Mouse (Mus musculus) forebrain, embryonic 14.5 days (tissue): ENCODE data around the gene Dhfr. TPM values are rescaled to one million over a fixed set of nuclear protein-coding genes. Genes with fewer than 3 reads are reported as not detected.

Experiments used
- ATAC-seq: fragments of 200-750 bp; cut with Nextera tagmentation; 2 replicates; pipeline ENCODE4 v1.8.0; 2017; ENCODE audit warnings: mild to moderate bottlenecking, moderate library complexity
- DNase-seq: peaks from one replicate; pipeline ENCODE4 v3.0.0-alpha.2; 2015; ENCODE audit warnings: low spot score
- H3K27ac ChIP-seq: fragments of 300-500 bp; sonication (generic); 2 replicates; pipeline ENCODE4 v1.5.1; 2014; ENCODE audit warnings: low read depth, mild to moderate bottlenecking, control low read depth, low read length, moderate library complexity
- H3K27me3 ChIP-seq: fragments of 300-500 bp; sonication (generic); replicated peaks from 2 replicates; pipeline ENCODE4 v1.6.1; 2014; ENCODE audit warnings: low read length, control low read depth, mixed read lengths; ENCODE audit not compliant: control insufficient read depth, insufficient read depth
- H3K36me3 ChIP-seq: fragments of 300-500 bp; sonication (generic); 2 replicates; pipeline ENCODE4 v1.6.1; 2014; ENCODE audit warnings: low read length, control low read depth; ENCODE audit not compliant: control insufficient read depth, insufficient read depth
- H3K4me1 ChIP-seq: fragments of 300-500 bp; sonication (generic); 2 replicates; pipeline ENCODE4 v1.6.1; 2014; ENCODE audit warnings: antibody characterized with exemption, low read length, control low read depth; ENCODE audit not compliant: control insufficient read depth, insufficient read depth
- H3K4me2 ChIP-seq: fragments of 300-500 bp; sonication (generic); 2 replicates; pipeline ENCODE4 v1.6.1; 2014; ENCODE audit warnings: mild to moderate bottlenecking, control low read depth, low read length
- H3K4me3 ChIP-seq: fragments of 300-500 bp; sonication (generic); 2 replicates; pipeline ENCODE4 v1.5.1; 2014; ENCODE audit warnings: low read depth, low read length, control low read depth
- H3K9ac ChIP-seq: fragments of 300-500 bp; sonication (generic); 2 replicates; pipeline ENCODE4 v1.6.1; 2014; ENCODE audit warnings: mild to moderate bottlenecking, low read length, control low read depth, moderate library complexity
- H3K9me3 ChIP-seq: fragments of 300-500 bp; sonication (generic); replicated peaks from 2 replicates; pipeline ENCODE4 v1.6.1; 2016; ENCODE audit warnings: low read length, control low read depth, mixed read lengths; ENCODE audit not compliant: control insufficient read depth
- WGBS: fragments of 180-500 bp; shearing (Covaris S2); extraction: QIAGEN DNeasy Blood & Tissue Kit; methylation state at CpG from one replicate; pipeline ENCODE4 v1.1.7; 2014; 5-methylcytosine and 5-hydroxymethylcytosine counted together
- polyA plus RNA-seq: library from polyadenylated mRNA; unstranded; fragments of >200 nt; fragmentation: Nextera tagmentation; extraction: Ambion mirVana; gene quantifications from 2 replicates; pipeline ENCODE4 v1.2.1, GENCODE M21; 2014

The Dhfr gene
- polyA plus RNA-seq, 1 experiment from 2014 or later: 10.8 TPM

DNA sequence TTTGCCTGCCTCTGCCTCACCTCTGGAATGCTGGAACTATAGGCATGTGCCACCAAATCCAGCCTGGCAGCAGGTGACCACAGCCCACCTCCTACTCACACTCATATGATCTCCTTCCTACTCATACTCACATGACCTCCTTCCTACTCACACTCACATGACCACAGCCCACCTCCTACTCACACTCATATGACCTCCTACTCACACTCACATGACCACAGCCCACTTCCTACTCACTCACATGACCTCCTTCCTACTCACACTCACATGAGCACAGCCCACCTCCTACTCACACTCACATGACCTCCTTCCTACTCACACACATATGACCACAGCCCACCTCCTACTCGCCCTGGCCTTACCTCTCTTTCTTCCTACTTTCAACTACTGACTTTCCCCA is 17.7 kb upstream of the Dhfr start:
- H3K4me3 ChIP-seq: no peak overlapping the region
- no peak overlapping the region for H3K9ac ChIP-seq
- no peaks in the 10 kb centered on the region for H3K9me3 ChIP-seq
- ATAC-seq (no peak), DNase-seq (no peak)
- H3K4me1 ChIP-seq: no peaks in the 10 kb centered on the region
- no peak overlapping the region for H3K4me2 ChIP-seq
- WGBS: 95% methylated on average over 1 of the region's 1 CpGs
- peaks cover 7% of the 10 kb centered on the region; the same call in 1 of the 2 replicates for H3K36me3 ChIP-seq
- H3K27ac ChIP-seq: no peak overlapping the region
- no peaks in the 10 kb centered on the region for H3K27me3 ChIP-seq

DNA sequence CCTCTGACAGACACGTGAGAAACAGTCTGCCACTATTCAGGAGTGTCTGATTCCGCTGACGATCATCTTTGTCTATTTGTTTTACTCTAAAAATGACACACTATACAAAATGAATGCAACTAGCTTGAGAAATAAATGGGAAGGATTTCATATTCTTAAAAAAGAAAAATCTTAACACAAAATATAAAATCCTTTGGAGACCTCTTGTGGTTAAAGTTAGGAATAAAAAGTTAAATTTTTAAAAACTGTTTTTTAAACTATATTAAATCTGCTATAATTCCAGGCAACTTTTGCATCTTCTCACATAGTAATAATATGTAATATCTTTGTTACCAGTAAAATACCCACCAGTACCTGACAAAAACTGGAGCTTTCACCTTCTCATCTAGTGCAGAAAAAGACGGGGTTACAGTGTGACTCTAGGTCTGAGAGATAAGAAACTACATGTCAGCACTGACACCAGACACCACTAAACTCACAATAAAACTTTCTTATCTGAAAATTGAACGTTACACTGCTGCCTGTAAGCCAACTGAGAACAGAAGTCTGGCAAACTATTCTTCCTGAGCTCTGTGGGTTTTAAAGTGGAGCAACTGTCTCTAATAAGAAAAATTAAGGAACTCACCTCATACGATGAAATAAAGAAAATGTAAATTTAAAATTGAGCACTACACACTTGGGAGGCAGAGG is 16.6 kb upstream of the Dhfr start:
- Histone ChIP-seq H3K4me2 (no peak overlapping the region), H3K4me3 (no peak overlapping the region), H3K9me3 (no peaks in the 10 kb centered on the region), H3K36me3 (peaks cover 15% of the 10 kb centered on the region), H3K27me3 (no peaks in the 10 kb centered on the region), H3K9ac (no peak overlapping the region), H3K4me1 (no peaks in the 10 kb centered on the region), H3K27ac (no peak overlapping the region)
- WGBS: 87% methylated on average over 6 of the region's 6 CpGs
- DNase-seq: peak; percentile 33
- no peak for ATAC-seq

DNA sequence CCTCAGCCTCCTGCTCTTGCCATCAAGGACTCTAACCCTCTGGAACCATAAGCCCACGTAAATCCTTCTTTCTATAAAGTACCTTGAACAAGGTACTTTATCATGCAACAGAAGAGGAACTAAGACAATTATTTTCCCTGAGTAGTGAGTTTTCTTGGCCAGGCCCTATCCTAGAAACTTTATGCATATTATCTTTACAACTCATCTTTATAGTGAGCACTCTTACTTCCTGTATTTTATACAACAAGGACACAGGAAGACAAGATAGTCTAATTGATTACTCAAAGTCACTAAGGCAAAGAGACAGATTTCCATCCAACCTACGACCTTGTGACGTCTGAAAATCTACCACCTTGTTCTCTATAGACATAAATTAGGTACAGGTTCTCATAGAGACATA is 14.7 kb upstream of the Dhfr start:
- H3K36me3 ChIP-seq: peaks cover 34% of the 10 kb centered on the region

DNA sequence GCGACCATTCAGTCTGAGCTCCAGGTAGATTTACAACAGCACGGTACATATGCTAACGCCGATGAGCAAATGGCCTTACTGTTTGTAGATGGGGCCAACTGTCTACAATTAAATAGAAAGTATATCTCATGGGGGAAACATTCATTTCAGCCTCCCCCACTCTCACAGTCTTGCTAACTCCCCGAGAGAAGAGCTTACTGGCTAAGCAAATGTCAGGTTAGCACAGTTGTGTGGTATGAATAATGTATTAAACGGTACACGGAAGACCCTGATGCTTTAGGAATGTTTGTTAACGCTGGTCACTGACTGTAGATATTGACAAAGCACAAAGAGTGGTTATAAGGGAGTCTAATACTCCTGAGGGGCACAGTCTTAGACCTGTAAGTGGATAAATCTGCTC is 10.5 kb upstream of the Dhfr start:
- 90% methylated on average over 8 of the region's 8 CpGs for WGBS
- peaks cover 59% of the 10 kb centered on the region for H3K36me3 ChIP-seq
- H3K4me1 ChIP-seq: no peaks in the 10 kb centered on the region

More for the DNA sequence above, 14.7 kb upstream of the Dhfr start:
- no peak overlapping the region for H3K27ac ChIP-seq
- H3K9me3 ChIP-seq: no peaks in the 10 kb centered on the region
- no peaks in the 10 kb centered on the region for H3K4me1 ChIP-seq
- H3K4me2 ChIP-seq: no peak overlapping the region
- H3K9ac ChIP-seq: no peak overlapping the region
- H3K27me3 ChIP-seq: no peaks in the 10 kb centered on the region
- DNase-seq: no peak
- no peak overlapping the region for H3K4me3 ChIP-seq
- no peak for ATAC-seq
- WGBS: 90% methylated on average over 3 of the region's 3 CpGs

DNA sequence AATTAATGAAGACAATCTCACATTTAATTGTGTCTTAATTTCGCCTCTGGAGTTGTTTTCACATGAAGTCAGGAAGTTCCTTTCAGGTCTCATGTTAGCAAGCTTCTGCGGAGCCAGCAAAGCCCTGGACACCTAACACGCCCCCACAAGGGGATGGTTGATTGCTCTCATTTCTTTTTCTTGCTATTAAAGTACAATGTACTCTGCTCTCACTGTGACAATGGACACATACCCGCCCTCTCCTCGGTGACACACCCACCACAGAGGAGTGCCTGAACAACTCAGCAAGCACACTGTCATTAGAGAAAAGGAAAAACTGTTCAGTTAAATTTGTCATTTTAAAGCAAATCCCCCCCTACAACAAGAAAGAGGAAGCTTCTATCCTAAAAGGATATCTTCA is 8.2 kb upstream of the Dhfr start:
- Histone ChIP-seq H3K9me3 (no peaks in the 10 kb centered on the region), H3K36me3 (peaks cover 59% of the 10 kb centered on the region), H3K9ac (no peak overlapping the region), H3K27me3 (no peaks in the 10 kb centered on the region), H3K27ac (no peak overlapping the region), H3K4me3 (no peak overlapping the region), H3K4me2 (no peak overlapping the region), H3K4me1 (no peaks in the 10 kb centered on the region)
- DNase-seq (no peak), ATAC-seq (no peak)
- 78% methylated on average over 5 of the region's 5 CpGs for WGBS

More for the DNA sequence above, 10.5 kb upstream of the Dhfr start:
- no peaks in the 10 kb centered on the region for H3K9me3 ChIP-seq
- no peak for ATAC-seq
- no peak overlapping the region for H3K27ac ChIP-seq
- H3K27me3 ChIP-seq: no peaks in the 10 kb centered on the region
- no peak overlapping the region for H3K9ac ChIP-seq
- H3K4me2 ChIP-seq: no peak overlapping the region
- DNase-seq: no peak
- no peak overlapping the region for H3K4me3 ChIP-seq

DNA sequence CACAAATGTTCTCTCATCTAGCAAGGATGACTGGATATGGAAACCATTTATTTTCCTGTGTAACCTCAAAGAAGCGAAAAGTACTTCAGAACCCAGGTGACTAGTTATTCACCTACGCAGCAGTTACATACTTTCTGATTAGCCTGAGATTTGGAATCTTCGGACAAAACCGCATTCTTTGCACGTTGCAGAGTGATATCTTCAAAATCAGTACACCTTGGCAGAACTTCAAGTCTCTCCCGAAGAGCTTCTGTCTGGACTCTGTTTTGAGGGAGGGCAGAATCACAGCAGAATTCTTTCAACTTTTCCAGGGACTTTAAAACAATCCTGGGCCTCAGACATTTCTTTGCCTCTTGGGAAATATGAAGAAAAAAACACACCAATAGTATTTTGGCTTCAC is 3.4 kb upstream of the Dhfr start:
- no peak overlapping the region for H3K9ac ChIP-seq
- peaks cover 30% of the 10 kb centered on the region for H3K36me3 ChIP-seq
- ATAC-seq: no peak
- WGBS: 94% methylated on average over 6 of the region's 6 CpGs
- H3K4me2 ChIP-seq: no peak overlapping the region
- H3K27me3 ChIP-seq: no peaks in the 10 kb centered on the region
- DNase-seq: no peak
- no peak overlapping the region for H3K4me3 ChIP-seq
- no peaks in the 10 kb centered on the region for H3K9me3 ChIP-seq
- H3K27ac ChIP-seq: no peak overlapping the region
- H3K4me1 ChIP-seq: peaks cover 9% of the 10 kb centered on the region

DNA sequence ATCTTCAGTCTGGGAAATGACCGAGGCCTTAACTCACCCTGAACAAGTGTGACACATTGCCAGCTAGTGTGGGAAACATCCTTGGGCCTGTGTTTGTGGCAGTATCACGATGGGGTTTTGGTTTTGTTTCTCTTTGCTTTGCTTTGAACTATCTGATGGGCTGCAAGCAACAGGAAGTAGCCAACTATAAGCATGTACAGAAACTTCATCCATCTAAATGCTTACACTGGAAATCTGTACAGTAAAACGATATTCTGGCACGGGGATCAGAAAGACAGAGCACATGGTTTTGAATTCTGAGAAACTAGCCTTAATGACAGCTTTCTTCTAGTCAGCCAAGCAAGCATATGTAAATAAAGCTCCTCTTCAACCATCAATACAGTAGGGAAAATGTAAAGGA is 570 bp upstream of the Dhfr start:
- DNase-seq: no peak

DNA sequence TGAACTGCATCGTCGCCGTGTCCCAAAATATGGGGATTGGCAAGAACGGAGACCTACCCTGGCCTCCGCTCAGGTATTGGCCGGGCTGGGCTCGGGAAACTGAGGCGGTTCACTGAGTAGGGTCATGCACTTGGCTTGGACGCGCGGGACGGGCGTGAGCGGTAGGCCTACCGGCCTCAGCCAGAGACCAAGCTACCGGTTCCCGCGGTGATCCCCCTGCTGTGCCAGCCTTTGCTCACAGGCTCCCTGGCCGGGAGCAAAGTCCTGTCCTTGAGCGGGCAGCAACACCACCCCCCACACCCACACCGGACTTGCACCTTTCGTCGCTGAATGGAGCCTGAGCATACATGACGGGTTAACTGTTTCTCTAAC is 732 bp downstream of the Dhfr start:
- DNase-seq (no peak), ATAC-seq (peak; percentile 30; the same call in 1 of the 2 replicates)
- peak overlapping the region; percentile 9; the same call in 1 of the 2 replicates for H3K27ac ChIP-seq

More for the DNA sequence above, 570 bp upstream of the Dhfr start:
- WGBS: 35% methylated on average over 4 of the region's 4 CpGs
- H3K27ac ChIP-seq: peak overlapping the region; percentile 84; the same call in 1 of the 2 replicates
- ATAC-seq: no peak; the same call in 1 of the 2 replicates
- H3K9me3 ChIP-seq: no peaks in the 10 kb centered on the region
- H3K36me3 ChIP-seq: peaks cover 12% of the 10 kb centered on the region
- peak overlapping the region; percentile 61 for H3K4me3 ChIP-seq
- peaks cover 11% of the 10 kb centered on the region for H3K4me1 ChIP-seq
- H3K27me3 ChIP-seq: no peaks in the 10 kb centered on the region
- peak overlapping the region; percentile 88 for H3K4me2 ChIP-seq
- H3K9ac ChIP-seq: peak overlapping the region; percentile 70

DNA sequence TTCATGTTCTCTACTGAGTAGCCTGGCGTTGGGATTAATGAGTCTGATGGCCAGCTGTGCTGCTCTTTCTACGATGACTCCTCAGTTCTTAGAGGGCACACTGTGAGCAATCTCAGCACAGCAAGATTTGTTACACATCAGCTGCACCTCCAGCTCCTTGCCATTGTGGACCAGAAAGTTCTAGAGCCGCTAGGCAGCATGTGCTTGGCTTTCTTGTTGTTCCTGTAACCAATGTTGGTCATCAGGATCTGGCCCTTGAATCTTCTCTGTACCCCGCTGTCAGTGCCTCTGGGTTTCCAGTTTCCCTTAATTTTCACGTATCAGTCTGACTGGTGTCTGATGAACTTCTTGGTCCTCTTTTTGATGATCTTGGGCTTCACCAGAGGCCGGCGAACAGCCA is 1.9 kb downstream of the Dhfr start:
- Histone ChIP-seq H3K27ac (no peak overlapping the region), H3K4me3 (peak overlapping the region; percentile 61), H3K9me3 (no peaks in the 10 kb centered on the region), H3K4me2 (peak overlapping the region; percentile 88), H3K27me3 (no peaks in the 10 kb centered on the region), H3K9ac (peak overlapping the region; percentile 64), H3K36me3 (peaks cover 12% of the 10 kb centered on the region; the same call in 1 of the 2 replicates), H3K4me1 (peaks cover 11% of the 10 kb centered on the region)
- no peak for DNase-seq
- 61% methylated on average over 7 of the region's 7 CpGs for WGBS
- ATAC-seq: no peak

More for the DNA sequence above, 732 bp downstream of the Dhfr start:
- H3K4me1 ChIP-seq: peaks cover 11% of the 10 kb centered on the region
- no peaks in the 10 kb centered on the region for H3K9me3 ChIP-seq
- H3K36me3 ChIP-seq: peaks cover 11% of the 10 kb centered on the region; the same call in 1 of the 2 replicates
- no peaks in the 10 kb centered on the region for H3K27me3 ChIP-seq
- whole genome bisulfite sequencing: 1% methylated on average over 24 of the region's 24 CpGs
- H3K4me3 ChIP-seq: peak overlapping the region; percentile 61
- peak overlapping the region; percentile 64 for H3K9ac ChIP-seq
- peak overlapping the region; percentile 88 for H3K4me2 ChIP-seq
